Mouse (Mus musculus) embryonic fibroblast, embryonic 13.5 days (primary cell): ENCODE measurements around the gene Unc119b. TPM values are rescaled to one million over a fixed set of nuclear protein-coding genes. Genes with fewer than 3 reads are reported as not detected.
"Not testable (repeated sequence)": the region's sequence is repeated elsewhere in the genome, so short reads cannot be mapped to it uniquely, and the experiment has no call there.

ENCODE experiments used
- H3K27ac ChIP-seq: 2 replicates; pipeline ENCODE4 v1.5.1; 2012; ENCODE audit warnings: low read length, control low read depth, inconsistent platforms; ENCODE audit not compliant: insufficient read depth
- H3K4me1 ChIP-seq: 2 replicates; pipeline ENCODE4 v1.6.1; 2011; ENCODE audit warnings: low read length; ENCODE audit not compliant: control insufficient read depth, insufficient read depth
- H3K4me3 ChIP-seq: 2 replicates; pipeline ENCODE4 v1.5.1; 2011; ENCODE audit warnings: mild to moderate bottlenecking, control low read depth, low read length; ENCODE audit not compliant: insufficient read depth
- CTCF ChIP-seq: IDR thresholded peaks from 2 replicates; pipeline ENCODE4 v1.5.1; 2011; ENCODE audit warnings: mild to moderate bottlenecking, control low read depth, low read length, moderate library complexity, borderline replicate concordance; ENCODE audit not compliant: insufficient read depth
- POLR2A ChIP-seq: IDR thresholded peaks from 2 replicates; pipeline ENCODE4 v1.6.1; 2011; ENCODE audit warnings: low read depth, mild to moderate bottlenecking, control low read depth, low read length, moderate library complexity
- polyA plus RNA-seq: library from polyadenylated mRNA; stranded (reverse); fragments of >200 nt; gene quantifications from 2 replicates; pipeline ENCODE4 v1.2.4, GENCODE M21; 2011; ENCODE audit warnings: low read depth; ENCODE audit not compliant: missing spikeins, insufficient read length

Gene Unc119b
- polyA plus RNA-seq, 1 experiment, result 19.8 TPM

DNA sequence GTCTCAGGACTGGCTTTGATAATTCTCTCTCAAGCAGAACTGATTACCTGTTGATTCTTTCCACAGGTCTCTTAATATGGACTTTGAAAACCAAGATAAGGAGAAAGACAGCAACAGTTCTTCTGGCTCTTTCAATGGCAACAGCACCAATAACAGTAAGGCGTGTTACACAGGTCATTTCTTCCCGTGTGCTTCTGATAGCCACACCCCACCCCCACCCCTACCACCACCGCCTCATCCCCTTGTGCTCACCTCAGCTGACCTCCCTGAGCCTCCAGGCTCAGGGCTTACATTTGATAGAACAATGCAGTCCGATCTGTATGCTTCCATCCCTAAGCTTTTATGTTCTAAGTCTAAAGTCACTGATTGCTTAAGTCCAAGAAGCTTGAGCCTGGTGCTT, 60.0 kb downstream of the Unc119b start:
- TF ChIP-seq POLR2A (no peak), CTCF (no peak)

DNA sequence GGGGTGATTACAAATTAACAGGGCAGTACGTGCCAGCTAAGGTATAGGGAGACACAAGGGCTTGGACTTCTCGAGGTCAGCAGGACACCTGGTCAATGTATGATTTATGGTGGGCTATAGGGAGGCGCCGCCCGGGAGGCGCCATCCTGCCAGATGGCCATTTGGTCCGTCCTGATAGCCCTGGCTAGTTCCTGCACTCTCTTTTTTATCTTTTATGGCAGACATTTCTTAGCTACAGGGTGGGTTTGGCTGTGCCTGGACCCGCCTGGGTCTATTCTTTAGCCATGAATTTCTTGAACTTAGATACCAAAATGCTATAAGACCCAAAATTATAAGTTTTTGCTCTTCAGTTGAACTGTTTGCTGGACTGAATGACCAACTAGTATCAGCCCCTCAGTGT, 61.5 kb downstream of the Unc119b start:
- peaks cover 19% of the 10 kb centered on the region for H3K4me1 ChIP-seq
- not testable (repeated sequence) for H3K27ac ChIP-seq, H3K4me3 ChIP-seq

More for the DNA sequence above, 60.0 kb downstream of the Unc119b start:
- Histone ChIP-seq H3K4me1 (peaks cover 12% of the 10 kb centered on the region), H3K27ac (no peak overlapping the region), H3K4me3 (no peak overlapping the region)

Other genes with a start within 250 kb of the Unc119b start
- gene Oasl2, start 238.0 kb downstream of the Unc119b start, polyA plus RNA-seq, result 19.7 and 32.2 TPM in 2 replicates
- gene Oasl1, start 211.7 kb downstream of the Unc119b start, polyA plus RNA-seq, result 0.47 and 0.75 TPM in 2 replicates
- 14.7 and 16.6 TPM in 2 replicates for gene 2210016L21Rik, start 192.8 kb downstream of the Unc119b start, polyA plus RNA-seq
- not detected in 2 replicates for gene Hnf1a, start 163.9 kb downstream of the Unc119b start, polyA plus RNA-seq
- gene Sppl3, start 123.8 kb downstream of the Unc119b start, polyA plus RNA-seq, result 72.7 and 85.3 TPM in 2 replicates
- not detected in 2 replicates for gene Gm10401, start 36.7 kb downstream of the Unc119b start, polyA plus RNA-seq
- gene Acads, start 15.6 kb downstream of the Unc119b start, polyA plus RNA-seq, result 23.8 and 27.9 TPM in 2 replicates
- gene Mlec, start 23.2 kb upstream of the Unc119b start, polyA plus RNA-seq, result 182 and 220 TPM in 2 replicates
- 2.2 and 3.3 TPM in 2 replicates for gene Cabp1, start 59.4 kb upstream of the Unc119b start, polyA plus RNA-seq
- gene Pop5, start 100.9 kb upstream of the Unc119b start, polyA plus RNA-seq, result 18.6 and 22.8 TPM in 2 replicates
- 163 and 168 TPM in 2 replicates for gene Rnf10, start 137.9 kb upstream of the Unc119b start, polyA plus RNA-seq
- 15.8 and 17.5 TPM in 2 replicates for gene Coq5, start 144.7 kb upstream of the Unc119b start, polyA plus RNA-seq
- gene Dynll1, start 166.0 kb upstream of the Unc119b start, polyA plus RNA-seq, result 572 and 612 TPM in 2 replicates
- gene Srsf9, start 192.2 kb upstream of the Unc119b start, polyA plus RNA-seq, result 90.7 and 96.9 TPM in 2 replicates
- gene Gatc, start 206.2 kb upstream of the Unc119b start, polyA plus RNA-seq, result 13.6 and 18.7 TPM in 2 replicates
- gene Triap1, start 206.2 kb upstream of the Unc119b start, polyA plus RNA-seq, result 20.4 and 20.5 TPM in 2 replicates
- gene Cox6a1, start 214.0 kb upstream of the Unc119b start, polyA plus RNA-seq, result 280 and 336 TPM in 2 replicates